Mouse (Mus musculus) midbrain, embryonic 14.5 days (tissue): ENCODE measurements around the gene Rabgef1. TPM values are rescaled to one million over a fixed set of nuclear protein-coding genes. Genes with fewer than 3 reads are reported as not detected.
A peak's percentile ranks its signal among the peaks of the same experiment; 100 is the strongest.

Experiments
- ATAC-seq: fragments of 200-750 bp; cut with Nextera tagmentation; 2 replicates; pipeline ENCODE4 v1.8.0; 2017; ENCODE audit warnings: moderate number of reproducible peaks, moderate library complexity; ENCODE audit not compliant: low FRiP score, low TSS enrichment
- DNase-seq: peaks from one replicate; pipeline ENCODE4 v3.0.0-alpha.2; 2015
- H3K27ac ChIP-seq: fragments of 300-500 bp; sonication (generic); replicated peaks from 2 replicates; pipeline ENCODE4 v1.5.1; 2014; ENCODE audit warnings: mild to moderate bottlenecking, low read depth, low read length, moderate library complexity
- H3K27me3 ChIP-seq: fragments of 300-500 bp; sonication (generic); 2 replicates; pipeline ENCODE4 v1.6.1; 2014; ENCODE audit warnings: low read length, control low read depth, mixed read lengths; ENCODE audit not compliant: control insufficient read depth, insufficient read depth
- H3K36me3 ChIP-seq: fragments of 300-500 bp; sonication (generic); 2 replicates; pipeline ENCODE4 v1.6.1; 2014; ENCODE audit warnings: low read length, control low read depth; ENCODE audit not compliant: control insufficient read depth, insufficient read depth
- H3K4me1 ChIP-seq: fragments of 300-500 bp; sonication (generic); 2 replicates; pipeline ENCODE4 v1.6.1; 2014; ENCODE audit warnings: mild to moderate bottlenecking, antibody characterized with exemption, low read length, control low read depth; ENCODE audit not compliant: control insufficient read depth, insufficient read depth
- H3K4me2 ChIP-seq: fragments of 300-500 bp; sonication (generic); 2 replicates; pipeline ENCODE4 v1.6.1; 2014; ENCODE audit warnings: mild to moderate bottlenecking, low read length, moderate library complexity
- H3K4me3 ChIP-seq: fragments of 300-500 bp; sonication (generic); replicated peaks from 2 replicates; pipeline ENCODE4 v1.5.1; 2014; ENCODE audit warnings: low read depth, low read length
- H3K9ac ChIP-seq: fragments of 300-500 bp; sonication (generic); replicated peaks from 2 replicates; pipeline ENCODE4 v1.6.1; 2014; ENCODE audit warnings: mild to moderate bottlenecking, low read length, moderate library complexity
- H3K9me3 ChIP-seq: fragments of 300-500 bp; sonication (generic); 2 replicates; pipeline ENCODE4 v1.6.1; 2016; ENCODE audit warnings: low read length, control low read depth, mixed read lengths; ENCODE audit not compliant: control insufficient read depth
- WGBS: fragments of 180-500 bp; shearing (Covaris S2); extraction: QIAGEN DNeasy Blood & Tissue Kit; methylation state at CpG from one replicate; pipeline ENCODE4 v1.1.7; 2014; 5-methylcytosine and 5-hydroxymethylcytosine counted together
- polyA plus RNA-seq: library from polyadenylated mRNA; unstranded; fragments of >200 nt; fragmentation: Nextera tagmentation; extraction: Ambion mirVana; gene quantifications from 2 replicates; pipeline ENCODE4 v1.2.1, GENCODE M21; 2014

The Rabgef1 gene
- polyA plus RNA-seq, 1 experiment from 2014 or later, result 40.3 TPM

DNA sequence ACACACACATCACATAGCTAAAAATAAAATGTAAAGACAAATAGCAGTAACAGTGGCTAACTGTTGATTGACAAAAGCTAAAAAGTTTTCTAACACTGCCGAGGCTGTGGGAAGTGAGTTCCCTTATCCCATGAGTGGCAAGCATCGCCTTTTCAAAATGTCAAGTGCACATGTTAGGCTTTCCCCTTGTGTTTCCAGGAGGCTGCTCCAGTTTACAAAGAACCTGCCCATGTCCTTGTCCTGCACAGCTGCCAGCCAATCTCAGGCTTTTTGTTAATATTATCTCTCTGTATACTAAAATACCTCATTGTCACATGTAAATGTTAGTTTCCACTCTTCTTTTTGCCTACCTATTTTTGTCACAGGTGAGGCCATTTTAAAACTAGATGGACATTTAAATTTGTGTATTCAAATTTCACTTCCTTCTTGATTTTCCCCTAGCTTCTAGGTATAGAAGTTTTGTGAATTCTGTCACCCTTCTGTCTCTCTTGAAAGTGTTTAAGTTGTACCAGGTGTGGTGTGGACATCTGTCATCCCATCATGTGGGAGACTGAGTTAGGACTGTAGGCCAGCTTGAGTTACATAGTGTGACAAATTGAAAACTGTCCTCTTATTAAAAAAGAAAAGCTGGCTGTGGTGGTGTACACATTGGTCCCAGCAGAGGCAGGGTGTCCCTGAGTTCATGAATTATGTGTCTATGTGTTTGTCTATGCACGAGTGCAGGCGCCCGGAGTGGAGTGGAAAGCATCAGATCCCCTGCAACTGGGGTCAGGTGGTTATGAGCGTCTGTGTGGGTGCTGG is 10.3 kb downstream of the Rabgef1 start:
- Histone ChIP-seq H3K4me2 (no peak overlapping the region), H3K36me3 (no peaks in the 10 kb centered on the region), H3K9me3 (no peaks in the 10 kb centered on the region), H3K4me3 (no peak overlapping the region), H3K27me3 (no peaks in the 10 kb centered on the region), H3K4me1 (no peaks in the 10 kb centered on the region), H3K9ac (no peak overlapping the region), H3K27ac (no peak overlapping the region)
- no peak for ATAC-seq
- WGBS, result 91% methylated on average over 6 of the region's 6 CpGs
- no peak for DNase-seq

- Histone ChIP-seq H3K36me3 (no peaks in the 10 kb centered on the region), H3K4me1 (no peaks in the 10 kb centered on the region), H3K27me3 (no peaks in the 10 kb centered on the region), H3K27ac (no peak overlapping the region), H3K9ac (no peak overlapping the region), H3K4me3 (no peak overlapping the region), H3K4me2 (no peak overlapping the region), H3K9me3 (no peaks in the 10 kb centered on the region)
- 92% methylated on average over 3 of the region's 3 CpGs for WGBS
- no peak for ATAC-seq
- DNase-seq, result no peak
These were observed 10.9 kb downstream of the Rabgef1 start for GRCm38 (mm10) chr5:130182541-130182821.

DNA sequence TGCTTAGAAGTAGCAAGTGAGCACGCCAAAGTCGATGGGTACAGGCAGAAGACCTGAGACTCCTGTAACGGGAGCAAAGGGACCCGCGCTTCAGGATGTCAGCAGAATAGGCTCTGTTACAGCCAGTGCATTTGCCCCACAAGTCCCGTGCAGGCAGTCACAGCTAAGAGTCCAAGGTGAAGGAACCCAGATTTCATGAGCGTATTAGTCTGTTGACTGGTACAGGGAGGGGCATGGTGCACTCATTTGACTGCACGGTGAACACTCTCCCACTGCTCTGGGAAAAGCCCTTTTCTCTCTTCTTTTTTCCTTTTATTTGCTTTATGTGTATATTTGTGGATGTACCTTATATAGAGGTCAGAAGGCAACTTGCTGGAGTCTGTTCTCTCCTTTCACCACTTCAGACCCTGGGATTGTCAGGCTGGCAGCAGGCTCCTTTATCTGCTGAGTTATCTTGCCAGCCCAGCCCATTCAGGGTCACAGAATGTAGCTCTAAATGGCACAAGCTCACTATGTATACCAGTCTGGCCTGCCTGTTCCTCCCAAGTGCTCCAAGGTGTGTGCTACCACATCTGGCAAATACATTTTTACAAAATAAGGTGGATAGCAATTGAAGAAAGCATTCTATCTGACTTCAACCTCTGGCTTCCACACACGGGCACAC is 12.7 kb downstream of the Rabgef1 start:
- no peak overlapping the region for H3K9ac ChIP-seq
- H3K27me3 ChIP-seq, result no peaks in the 10 kb centered on the region
- no peaks in the 10 kb centered on the region for H3K9me3 ChIP-seq
- 0 out of 2 replicates have a peak, but pooled peaks cover 9% of the 10 kb centered on the region for H3K36me3 ChIP-seq
- no peak overlapping the region for H3K4me3 ChIP-seq
- no peak for DNase-seq
- H3K4me1 ChIP-seq, result no peaks in the 10 kb centered on the region
- no peak for ATAC-seq
- WGBS, result 91% methylated on average over 9 of the region's 9 CpGs
- H3K4me2 ChIP-seq, result no peak overlapping the region
- no peak overlapping the region for H3K27ac ChIP-seq

GRCm38 (mm10) chr5:130185312-130185711 is 13.7 kb downstream of the Rabgef1 start:
- no peak overlapping the region for H3K4me3 ChIP-seq
- no peaks in the 10 kb centered on the region for H3K4me1 ChIP-seq
- 92% methylated on average over 6 of the region's 6 CpGs for WGBS
- H3K9ac ChIP-seq, result no peak overlapping the region
- no peaks in the 10 kb centered on the region for H3K9me3 ChIP-seq
- H3K27ac ChIP-seq, result no peak overlapping the region
- peaks cover 19% of the 10 kb centered on the region; the same call in 1 of the 2 replicates for H3K36me3 ChIP-seq
- ATAC-seq (no peak), DNase-seq (no peak)
- H3K4me2 ChIP-seq, result no peak overlapping the region
- no peaks in the 10 kb centered on the region for H3K27me3 ChIP-seq

GRCm38 (mm10) chr5:130187383-130187782 is 15.8 kb downstream of the Rabgef1 start:
- no peak for ATAC-seq
- Histone ChIP-seq H3K9me3 (no peaks in the 10 kb centered on the region), H3K27ac (no peak overlapping the region; the same call in 1 of the 2 replicates), H3K27me3 (no peaks in the 10 kb centered on the region), H3K4me2 (no peak overlapping the region), H3K36me3 (peaks cover 39% of the 10 kb centered on the region), H3K4me1 (no peaks in the 10 kb centered on the region), H3K4me3 (no peak overlapping the region), H3K9ac (no peak overlapping the region)
- peak; percentile 60 for DNase-seq
- WGBS, result 22% methylated on average over 7 of the region's 7 CpGs

GRCm38 (mm10) chr5:130190909-130191308 is 19.3 kb downstream of the Rabgef1 start:
- Histone ChIP-seq H3K27me3 (no peaks in the 10 kb centered on the region), H3K4me3 (no peak overlapping the region), H3K4me1 (no peaks in the 10 kb centered on the region), H3K9me3 (no peaks in the 10 kb centered on the region), H3K9ac (no peak overlapping the region), H3K27ac (no peak overlapping the region), H3K36me3 (peaks cover 69% of the 10 kb centered on the region), H3K4me2 (no peak overlapping the region)
- DNase-seq, result no peak
- no peak for ATAC-seq
- WGBS, result 92% methylated on average over 6 of the region's 6 CpGs

- Histone ChIP-seq H3K27ac (no peak overlapping the region), H3K4me2 (no peak overlapping the region), H3K36me3 (peaks cover 69% of the 10 kb centered on the region), H3K9me3 (no peaks in the 10 kb centered on the region), H3K27me3 (no peaks in the 10 kb centered on the region), H3K4me1 (no peaks in the 10 kb centered on the region), H3K9ac (no peak overlapping the region), H3K4me3 (no peak overlapping the region)
- no peak for ATAC-seq
- WGBS, result 94% methylated on average over 6 of the region's 6 CpGs
- no peak for DNase-seq
These were observed 20.3 kb downstream of the Rabgef1 start for GRCm38 (mm10) chr5:130191865-130192264.

DNA sequence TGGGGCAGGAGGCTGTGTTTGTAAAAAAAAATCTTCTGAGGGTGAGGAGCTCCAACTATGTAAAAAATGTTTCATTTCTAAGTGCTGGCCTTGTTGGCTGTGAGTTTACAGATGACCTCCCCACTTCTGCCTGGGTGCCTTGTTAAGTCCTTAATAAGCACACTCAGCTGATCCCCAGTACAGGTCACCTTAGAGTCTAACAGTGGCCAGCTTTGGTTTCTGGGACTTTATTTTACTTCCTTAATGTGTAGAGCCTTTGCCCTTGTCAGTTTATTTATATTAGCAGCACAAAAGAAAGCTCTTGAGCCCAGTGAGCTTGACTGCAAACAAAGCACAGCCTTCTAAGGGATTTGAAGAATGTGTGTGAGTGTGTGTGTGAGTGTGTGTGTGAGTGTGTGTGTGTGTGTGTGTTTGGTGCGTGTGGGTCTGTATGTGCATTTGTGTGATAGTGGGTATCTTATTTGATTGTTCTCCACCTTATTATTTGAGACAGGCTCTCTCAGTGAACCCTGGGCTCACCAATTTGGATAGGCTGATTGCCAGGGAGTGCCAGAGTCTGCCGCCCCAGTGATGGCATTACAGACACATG is 20.9 kb downstream of the Rabgef1 start:
- WGBS, result 85% methylated on average over 2 of the region's 2 CpGs
- no peak for ATAC-seq

More for the DNA sequence above, 20.9 kb downstream of the Rabgef1 start:
- Histone ChIP-seq H3K4me3 (no peak overlapping the region), H3K4me1 (no peaks in the 10 kb centered on the region), H3K27me3 (no peaks in the 10 kb centered on the region), H3K27ac (no peak overlapping the region), H3K9me3 (no peaks in the 10 kb centered on the region), H3K4me2 (no peak overlapping the region), H3K36me3 (peaks cover 72% of the 10 kb centered on the region), H3K9ac (no peak overlapping the region)
- no peak for DNase-seq
